Mouse (Mus musculus) liver (tissue): ENCODE measurements around the gene Rcc1l.

ENCODE experiments used
- DNase-seq: peaks from one replicate; pipeline ENCODE4 v3.0.0-alpha.2; 2020; ENCODE audit warnings: mixed read lengths

Rcc1l gene

GRCm38 (mm10) chr5:134176169-134176881 lies at the start of gene Rcc1l:
Rcc1l (minus strand) TSS chr5:134176774.
- peak; percentile 84 for DNase-seq

- DNase-seq = no peak
Observed at GRCm38 (mm10) chr5:134225110-134225901, 48.7 kb upstream of the Rcc1l start.

- no peak for DNase-seq
Observed at GRCm38 (mm10) chr5:134221708-134222150, 45.2 kb upstream of the Rcc1l start.

GRCm38 (mm10) chr5:134221278-134221677 lies 44.7 kb upstream of the Rcc1l start:
- no peak for DNase-seq

- DNase-seq = no peak
Observed at GRCm38 (mm10) chr5:134217900-134218299, 41.3 kb upstream of the Rcc1l start.

GRCm38 (mm10) chr5:134214021-134214806 lies 37.6 kb upstream of the Rcc1l start:
- DNase-seq = no peak

- peak; percentile 30 for DNase-seq
Observed at GRCm38 (mm10) chr5:134209931-134210554, 33.5 kb upstream of the Rcc1l start.

GRCm38 (mm10) chr5:134206721-134207120 lies 30.1 kb upstream of the Rcc1l start:
- DNase-seq = no peak

GRCm38 (mm10) chr5:134193664-134194063 lies 17.1 kb upstream of the Rcc1l start:
- no peak for DNase-seq

- peak; percentile 13 for DNase-seq
Observed at GRCm38 (mm10) chr5:134188571-134188970, 12.0 kb upstream of the Rcc1l start.

- DNase-seq = peak; percentile 71
Observed at GRCm38 (mm10) chr5:134186961-134187731, 10.6 kb upstream of the Rcc1l start.

GRCm38 (mm10) chr5:134186059-134186458 lies 9.5 kb upstream of the Rcc1l start:
- no peak for DNase-seq

- peak; percentile 99 for DNase-seq
Observed at GRCm38 (mm10) chr5:134183880-134184808, 7.6 kb upstream of the Rcc1l start, which contains the start of gene Gtf2ird2. Gtf2ird2 (plus strand) TSS chr5:134184019.

- no peak for DNase-seq
Observed at GRCm38 (mm10) chr5:134183162-134183561, 6.6 kb upstream of the Rcc1l start.

GRCm38 (mm10) chr5:134182735-134183134 lies 6.2 kb upstream of the Rcc1l start:
- no peak for DNase-seq

GRCm38 (mm10) chr5:134182172-134182571 lies 5.6 kb upstream of the Rcc1l start:
- no peak for DNase-seq

- peak; percentile 78 for DNase-seq
Observed at GRCm38 (mm10) chr5:134179871-134180270, 3.3 kb upstream of the Rcc1l start.

- DNase-seq = no peak
Observed at GRCm38 (mm10) chr5:134178536-134178935, 2.0 kb upstream of the Rcc1l start.

GRCm38 (mm10) chr5:134175696-134176095 lies 878 bp downstream of the Rcc1l start:
- DNase-seq = no peak

- peak; percentile 56 for DNase-seq
Observed at GRCm38 (mm10) chr5:134173206-134173605, 3.4 kb downstream of the Rcc1l start.

- DNase-seq = no peak
Observed at GRCm38 (mm10) chr5:134170167-134170566, 6.4 kb downstream of the Rcc1l start.
